Mouse (Mus musculus): Measurements from ENCODE around the gene Myl6b.

Gene Myl6b

DNA sequence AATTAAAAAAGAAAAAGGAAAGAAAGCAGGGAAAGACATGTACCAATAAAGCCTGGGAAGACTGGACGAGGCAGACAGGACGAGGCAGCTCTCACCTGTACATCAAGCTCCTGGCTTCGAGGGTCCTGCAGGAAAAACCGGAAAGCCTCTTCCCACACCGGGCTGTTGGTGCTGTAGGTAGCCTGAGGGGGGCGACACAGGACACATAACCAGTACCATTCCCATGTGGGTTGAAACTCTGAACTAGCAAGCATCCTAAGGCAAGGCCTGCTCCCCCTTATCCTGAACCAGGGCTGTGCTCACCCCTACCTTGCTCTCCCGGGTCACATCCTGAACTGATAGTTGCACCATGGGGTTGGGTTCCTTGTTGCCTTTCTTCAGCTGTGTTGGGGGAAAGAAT lies 20.3 kb upstream of the Myl6b start:
- DNase-seq (ENCODE audit: low spot score): no peak

DNA sequence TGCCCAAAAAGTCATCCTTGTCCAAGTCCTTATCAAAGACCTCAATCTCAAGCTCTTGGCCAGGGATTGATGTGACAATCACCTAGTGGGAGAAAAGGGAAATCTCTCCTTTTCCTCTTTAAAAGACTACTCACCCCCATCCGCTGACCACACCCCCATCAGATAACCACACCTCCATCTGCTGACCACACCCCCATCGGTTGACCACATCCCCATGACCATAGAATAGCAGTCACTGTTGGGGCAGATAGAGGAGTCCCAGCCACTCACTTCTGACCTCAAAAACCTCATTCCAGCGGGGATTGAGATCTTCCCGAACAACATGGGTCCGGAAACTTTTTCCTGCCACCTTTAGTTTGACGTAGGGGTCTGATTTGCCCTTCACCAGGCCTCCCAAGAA lies 18.2 kb upstream of the Myl6b start:
- no peak for DNase-seq (ENCODE audit: low spot score)

DNA sequence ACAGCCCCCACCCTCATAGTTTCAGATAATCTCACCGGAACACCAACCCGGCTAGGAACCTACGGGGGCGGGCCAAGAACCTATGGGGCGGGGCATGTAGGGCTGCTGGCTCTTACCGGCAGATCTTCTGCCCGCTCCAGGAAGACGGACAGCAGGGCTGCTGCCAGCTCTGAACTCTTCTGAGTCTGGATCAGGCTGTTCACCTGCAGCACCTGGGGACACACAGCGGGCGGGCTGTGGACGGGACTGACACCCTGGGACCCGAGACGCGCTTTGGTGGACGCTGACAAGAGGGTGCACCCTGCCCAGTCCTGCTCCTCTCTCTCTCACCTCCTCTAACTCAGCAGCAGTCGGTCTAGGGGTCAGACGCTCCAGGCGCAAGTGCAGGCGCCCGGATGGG lies 17.5 kb upstream of the Myl6b start:
- DNase-seq (ENCODE audit: low spot score): no peak

DNA sequence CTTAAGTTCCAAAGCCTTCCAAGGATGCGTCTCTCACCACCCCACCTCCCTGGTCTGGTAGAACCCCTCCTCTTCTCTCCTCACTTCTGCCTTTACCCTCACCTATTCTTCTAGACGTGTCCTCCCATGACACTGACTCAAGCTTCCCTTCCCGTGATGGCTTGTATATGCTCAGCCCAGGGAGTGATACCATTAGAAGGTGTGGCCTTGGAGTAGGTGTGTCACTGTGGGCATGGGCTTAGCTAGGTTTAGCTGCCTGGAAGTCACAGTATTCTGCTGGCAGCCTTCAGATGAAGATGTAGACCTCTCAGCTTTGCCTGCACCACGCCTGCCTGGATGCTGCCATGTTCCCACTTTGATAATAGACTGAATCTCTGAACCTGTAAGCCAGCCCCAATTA lies 16.6 kb upstream of the Myl6b start:
- DNase-seq (ENCODE audit: low spot score): no peak

DNA sequence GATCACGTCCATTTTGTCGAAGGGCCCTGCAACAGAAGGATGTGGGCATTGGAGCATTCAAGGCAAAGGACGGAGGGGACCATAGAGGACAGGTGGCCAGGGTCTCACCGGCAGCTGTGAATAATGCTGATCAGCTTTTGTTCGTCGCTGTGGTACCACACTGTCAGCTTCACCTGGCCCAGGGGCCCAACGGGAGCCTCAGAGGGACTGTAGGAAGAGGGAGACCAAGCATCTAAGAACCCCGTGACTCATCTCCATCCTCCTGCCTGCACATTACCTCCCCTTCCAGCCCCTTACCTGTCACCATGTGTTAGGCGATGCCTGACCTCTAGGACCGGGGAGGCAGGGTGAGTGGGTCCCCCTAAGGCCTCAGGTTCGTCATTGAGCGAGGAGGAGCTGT lies 13.3 kb upstream of the Myl6b start:
- DNase-seq (ENCODE audit: low spot score): no peak

DNA sequence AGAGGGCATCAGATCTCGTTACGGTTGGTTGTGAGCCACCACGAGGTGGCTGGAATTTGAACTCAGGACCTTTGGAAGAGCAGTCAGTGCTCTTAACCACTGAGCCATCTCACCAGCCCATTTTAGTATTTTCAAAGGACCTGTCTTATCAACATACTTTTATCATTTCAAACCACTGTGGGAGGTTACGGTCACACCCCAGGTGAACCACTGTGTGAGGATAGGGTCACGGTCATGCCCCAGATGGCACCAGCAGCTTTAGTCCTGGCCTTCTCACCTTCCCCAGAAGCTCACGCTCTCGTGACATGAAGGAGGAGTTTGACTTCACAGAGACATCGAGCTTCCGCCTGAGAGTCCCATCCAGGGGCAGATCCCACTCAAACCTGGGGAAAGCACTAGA lies 12.7 kb upstream of the Myl6b start:
- DNase-seq (ENCODE audit: low spot score): no peak

DNA sequence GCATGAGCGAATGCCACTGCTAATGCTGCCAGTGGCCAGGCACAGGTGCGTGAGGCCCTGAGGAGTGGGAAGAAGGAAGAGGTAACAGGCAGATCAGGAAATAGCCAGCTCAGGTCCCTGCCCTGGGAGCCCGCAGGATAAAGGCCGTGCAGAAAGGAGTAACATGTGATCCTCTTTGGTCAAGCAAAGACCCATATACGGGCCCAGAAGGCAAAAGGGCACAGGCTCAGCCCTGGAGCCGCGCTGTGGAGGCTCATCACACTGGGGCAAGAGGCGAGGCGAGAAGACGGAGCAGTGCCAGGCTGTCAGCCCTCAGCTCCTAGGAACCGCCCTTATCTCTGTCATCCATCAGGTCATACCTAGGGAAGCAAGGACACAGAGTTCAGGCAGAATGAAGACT lies 11.8 kb upstream of the Myl6b start:
- DNase-seq (ENCODE audit: low spot score): no peak

DNA sequence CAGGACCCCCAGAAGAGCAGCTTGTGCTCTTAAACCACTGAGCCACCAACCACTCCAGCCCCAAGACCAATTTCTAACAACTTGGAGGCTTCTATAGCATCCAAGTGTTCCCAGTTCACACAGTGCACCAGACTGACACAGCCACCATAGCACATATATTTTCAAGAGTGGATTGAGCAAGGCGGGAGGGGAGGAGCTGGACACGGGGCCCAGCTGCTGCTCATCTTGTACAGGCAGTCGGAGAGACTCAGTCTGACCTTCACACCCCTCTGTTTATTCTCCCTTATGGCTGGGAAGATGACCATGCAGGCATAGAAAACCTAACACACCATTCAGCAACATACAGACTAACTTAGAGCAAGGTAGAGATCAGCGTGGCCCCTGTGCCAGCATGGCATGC lies 11.3 kb upstream of the Myl6b start:
- DNase-seq (ENCODE audit: low spot score): no peak

DNA sequence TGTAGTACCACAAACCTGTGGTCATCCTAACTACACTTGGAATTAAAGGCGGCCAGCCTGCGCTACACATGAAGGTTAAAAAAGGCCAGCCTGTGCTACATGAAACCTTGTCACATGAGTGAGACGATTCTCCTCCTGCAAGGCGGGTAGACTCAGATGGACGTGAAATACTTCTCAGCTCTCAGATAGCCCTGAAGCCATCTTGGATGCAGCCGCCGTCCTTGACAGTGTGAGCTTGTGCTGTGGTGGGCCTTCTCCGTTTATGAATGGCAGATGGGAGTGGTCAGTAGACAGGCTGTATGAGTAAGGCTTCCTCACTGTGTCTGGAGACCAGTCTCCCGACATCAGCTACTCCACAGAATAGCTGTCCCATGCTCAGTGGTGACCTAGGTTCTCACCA lies 10.7 kb upstream of the Myl6b start:
- no peak for DNase-seq (ENCODE audit: low spot score)

DNA sequence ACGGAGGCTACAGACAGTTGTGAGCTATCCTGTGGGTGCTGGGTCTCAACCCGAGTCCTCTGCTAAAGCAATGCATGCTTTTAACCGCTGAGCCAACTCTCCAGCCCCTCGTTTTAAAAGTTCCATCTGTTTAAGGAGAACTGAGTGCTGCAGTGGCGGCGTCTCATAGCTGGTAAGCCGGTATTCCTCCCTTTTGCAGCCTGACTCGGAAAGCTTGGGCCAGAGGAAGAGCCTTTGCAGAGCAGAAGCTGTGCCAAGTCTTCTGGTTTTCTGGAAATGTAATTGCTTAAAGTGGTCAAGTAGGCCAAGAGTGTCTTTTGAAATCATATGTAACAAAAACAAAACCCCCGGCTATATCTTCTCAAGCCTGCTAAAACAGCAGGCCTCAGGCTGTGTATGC lies 9.8 kb upstream of the Myl6b start:
- DNase-seq (ENCODE audit: low spot score): no peak

DNA sequence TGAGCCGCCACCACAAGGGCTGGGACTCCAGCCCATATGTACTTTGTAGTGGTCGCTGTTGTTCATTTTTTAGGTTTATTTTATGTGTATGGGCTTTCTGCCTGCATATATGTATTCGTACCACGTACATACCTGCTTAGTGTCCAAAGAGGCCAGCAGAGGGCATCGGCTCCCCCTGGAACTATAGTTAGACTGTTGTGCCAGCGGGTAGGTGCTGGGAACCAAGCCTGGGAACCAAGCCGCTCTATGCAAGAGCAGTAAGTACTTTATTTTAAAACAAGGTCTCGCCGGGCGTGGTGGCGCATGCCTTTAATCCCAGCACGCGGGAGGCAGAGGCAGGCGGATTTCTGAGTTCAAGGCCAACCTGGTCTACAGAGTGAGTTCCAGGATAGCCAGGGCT lies 7.5 kb upstream of the Myl6b start:
- DNase-seq (ENCODE audit: low spot score): no peak

DNA sequence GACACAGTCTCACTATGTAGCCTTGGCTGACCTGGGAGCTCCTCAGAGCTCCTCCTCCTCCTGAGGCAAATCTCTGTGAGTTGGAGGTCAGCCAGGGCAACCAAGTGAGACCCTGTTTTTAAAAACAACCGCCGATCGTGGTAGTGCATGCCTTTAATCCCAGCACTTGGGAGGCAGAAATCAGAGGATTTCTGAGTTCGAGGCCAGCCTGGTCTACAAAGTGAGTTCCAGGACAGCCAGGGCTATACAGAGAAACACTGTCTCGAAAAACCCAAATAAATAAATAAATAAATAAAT lies 6.8 kb upstream of the Myl6b start:
- DNase-seq (ENCODE audit: low spot score): peak; percentile 54

DNA sequence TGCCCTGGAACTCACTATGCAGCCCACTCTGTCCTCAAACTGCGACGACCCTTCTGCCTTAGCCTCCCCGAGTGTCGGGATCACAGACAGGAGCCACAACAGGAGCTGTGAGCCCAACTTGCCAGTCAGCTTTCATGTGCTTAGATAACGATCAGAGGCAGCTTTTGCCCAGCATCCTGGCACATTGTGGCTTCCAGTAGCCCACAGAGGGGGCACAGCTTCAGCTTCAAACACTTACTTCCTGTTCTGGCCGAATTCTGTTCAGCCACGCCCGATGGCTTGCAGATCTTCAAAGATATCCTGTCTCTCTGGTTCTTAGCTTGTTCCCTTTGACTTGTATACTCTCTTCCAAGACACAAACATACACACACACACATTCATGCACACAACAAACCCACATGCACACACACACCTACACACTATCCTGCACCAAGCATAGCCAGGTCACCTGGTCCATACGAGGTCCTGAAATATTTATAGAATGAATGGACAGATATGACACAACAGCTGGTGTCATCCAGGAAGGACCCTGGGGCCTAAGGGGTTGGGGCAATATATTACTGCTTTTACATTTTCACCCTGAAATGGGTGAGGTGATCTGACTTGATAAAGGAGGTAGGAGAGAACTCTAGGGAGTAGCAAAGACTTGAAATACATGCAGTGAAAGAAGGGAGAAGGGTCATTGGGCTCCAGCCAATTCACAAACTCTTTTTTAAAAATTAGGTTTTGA lies 6.3 kb upstream of the Myl6b start:
- DNase-seq (ENCODE audit: low spot score): no peak

DNA sequence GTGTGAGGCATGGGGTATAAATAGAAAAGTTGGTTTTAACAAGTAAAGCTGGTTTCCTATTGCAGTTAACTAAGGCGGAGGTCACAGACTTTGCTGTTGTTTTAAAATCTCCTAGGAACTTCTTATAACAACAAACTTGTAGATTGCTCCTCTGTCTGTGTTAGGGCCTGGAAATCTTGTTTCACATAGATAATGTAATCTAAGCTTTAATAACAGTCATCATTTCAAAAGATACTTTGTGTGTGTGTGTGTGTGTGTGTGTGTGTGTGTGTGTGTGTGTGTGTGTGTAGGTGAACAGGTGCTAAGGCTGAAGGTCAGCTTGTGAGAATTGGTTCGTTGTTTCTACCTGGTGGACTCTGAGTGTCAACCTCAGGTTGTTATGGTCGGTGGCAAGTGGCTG lies 5.5 kb upstream of the Myl6b start:
- no peak for DNase-seq (ENCODE audit: low spot score)

DNA sequence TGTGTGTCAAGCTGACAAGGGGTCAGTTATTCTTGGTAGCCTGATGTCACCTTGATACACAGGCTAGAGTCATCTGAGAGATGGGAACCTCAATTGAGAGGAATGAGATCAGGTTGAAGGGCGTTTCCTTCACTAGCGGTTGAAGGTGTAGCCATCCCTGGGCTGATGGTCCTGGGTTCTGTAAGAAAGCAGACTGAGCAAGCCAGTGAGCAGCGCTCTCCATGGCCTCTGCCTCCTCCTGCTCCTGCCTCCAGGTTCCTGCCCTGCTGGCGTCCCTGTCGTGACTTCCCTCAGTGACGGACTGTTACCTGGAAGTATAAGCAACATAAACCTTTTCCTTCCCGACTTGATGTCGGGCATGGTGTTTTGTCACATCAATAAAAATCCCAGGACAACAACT lies 5.0 kb upstream of the Myl6b start:
- no peak for DNase-seq (ENCODE audit: low spot score)

DNA sequence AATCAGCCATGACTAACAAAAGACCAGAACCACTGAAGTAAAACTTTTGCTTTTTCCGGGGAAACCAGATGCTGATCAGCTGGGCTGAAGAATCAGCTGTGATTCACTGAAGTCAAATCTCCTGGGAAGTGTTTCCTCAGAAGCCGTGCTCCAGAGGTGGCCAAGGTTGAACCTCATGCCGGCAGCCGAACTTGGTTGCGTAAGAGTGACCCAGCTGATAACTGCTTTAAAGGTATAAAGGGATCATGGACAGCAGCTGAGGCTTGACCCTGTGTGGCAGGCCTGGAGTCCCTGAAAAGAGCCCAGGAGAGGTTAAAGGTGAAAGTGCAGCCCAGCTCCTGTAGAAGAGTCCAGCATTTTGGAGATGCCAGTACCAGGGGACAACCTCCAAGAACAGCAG lies 3.9 kb upstream of the Myl6b start:
- no peak for DNase-seq (ENCODE audit: low spot score)

DNA sequence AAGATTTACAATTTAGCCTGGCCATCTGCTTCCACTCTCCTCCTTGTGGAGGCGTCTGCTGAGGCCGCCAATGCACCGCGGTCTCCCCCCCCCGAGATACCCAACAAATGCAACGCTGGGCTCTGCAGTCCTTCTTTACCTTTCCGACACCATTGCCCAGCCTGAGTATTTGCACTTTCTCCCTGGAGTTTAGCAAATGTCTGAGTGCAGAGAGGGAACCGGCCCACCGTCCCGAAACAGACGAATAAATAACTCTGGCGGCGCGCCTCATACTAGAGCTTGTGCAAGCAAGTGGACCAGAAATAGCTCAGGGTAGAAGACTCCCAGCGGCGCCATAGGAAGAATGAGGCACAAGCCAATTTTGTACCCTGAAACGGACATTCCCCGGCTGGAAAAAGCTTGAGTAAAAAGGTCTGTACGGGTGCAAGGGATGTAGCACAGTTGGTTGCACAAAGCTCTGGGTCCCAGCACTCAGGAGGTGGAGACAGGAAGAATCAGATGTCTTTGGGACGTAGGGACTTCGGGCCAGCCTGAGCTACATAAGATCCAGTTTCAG lies 709 bp upstream of the Myl6b start:
- no peak for DNase-seq (ENCODE audit: low spot score)

DNA sequence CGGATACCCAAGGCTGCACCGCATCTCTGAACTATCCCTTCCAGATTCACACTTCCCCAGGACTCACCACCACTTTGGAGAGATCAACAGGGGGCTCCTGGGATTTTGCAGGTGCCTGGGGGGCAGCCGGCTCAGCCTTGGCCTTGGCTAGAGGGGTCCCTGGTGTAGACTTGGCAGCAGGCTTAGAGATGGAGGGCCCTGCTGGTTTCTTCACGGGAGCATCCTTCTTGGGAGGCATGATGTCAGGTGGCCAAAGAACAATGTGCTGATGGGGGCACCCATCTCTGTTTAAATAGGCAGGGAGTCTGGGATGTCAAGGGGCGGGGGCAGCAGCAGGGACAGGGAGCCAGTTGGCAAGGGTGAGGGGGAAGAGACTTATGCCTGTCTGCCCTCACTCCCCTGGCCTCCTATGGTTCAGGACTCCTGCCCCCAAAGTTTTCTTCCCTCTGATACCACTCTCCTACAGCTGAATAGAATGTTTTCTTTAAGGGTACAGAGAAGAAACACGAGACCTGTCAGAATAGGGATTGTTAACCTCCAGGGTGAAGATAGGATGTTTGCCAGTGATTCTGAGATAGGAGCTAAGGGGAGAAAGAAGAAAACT lies 1.2 kb downstream of the Myl6b start:
- no peak for DNase-seq (ENCODE audit: low spot score)

DNA sequence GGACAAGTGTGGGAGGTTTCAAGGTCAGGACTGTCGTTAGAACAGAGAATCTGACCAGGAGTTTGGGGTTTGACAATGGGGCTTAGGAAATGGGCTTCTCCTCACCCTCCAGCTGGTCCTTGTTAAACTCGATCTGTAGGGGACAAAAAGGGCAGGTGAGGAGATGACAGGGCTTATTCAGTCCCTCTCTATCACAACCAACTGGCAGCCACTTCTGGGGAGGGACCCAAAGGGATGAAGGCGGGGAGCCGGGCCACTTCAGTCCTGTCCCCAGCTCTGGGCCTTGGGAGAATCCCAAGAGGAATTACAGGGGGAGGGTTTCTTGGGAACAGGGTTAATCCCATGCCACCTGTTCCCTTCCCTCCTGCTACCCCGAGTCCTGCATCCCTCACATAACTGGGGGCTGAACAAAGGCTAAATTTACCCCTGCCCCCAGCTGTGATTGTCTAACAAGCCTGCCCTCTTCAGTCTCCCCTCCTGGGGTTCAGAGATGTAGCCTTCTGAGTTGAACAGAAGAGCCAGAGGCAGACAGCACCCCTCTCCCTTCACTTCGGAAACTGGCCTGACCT lies 1.9 kb downstream of the Myl6b start:
- DNase-seq (ENCODE audit: low spot score): no peak

DNA sequence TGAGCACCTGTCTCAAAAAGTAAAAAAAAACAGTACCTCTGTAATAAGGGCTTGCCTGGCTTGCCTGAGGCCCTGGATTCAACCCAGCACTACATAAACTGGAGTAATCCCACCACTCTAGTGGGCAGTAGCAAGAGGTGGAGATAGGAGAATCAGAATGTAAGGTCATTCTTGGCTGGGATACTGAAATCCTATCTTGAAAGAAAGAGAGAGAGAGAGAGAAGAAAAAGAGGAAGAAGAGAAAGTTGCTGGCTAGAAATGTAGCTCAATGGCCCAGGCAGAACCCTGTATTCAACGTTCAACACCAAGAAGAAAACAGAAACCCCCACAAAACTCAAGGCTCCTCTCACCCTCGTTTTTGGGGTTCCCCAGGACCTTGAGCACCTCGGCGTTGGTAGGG lies 2.6 kb downstream of the Myl6b start:
- DNase-seq (ENCODE audit: low spot score): no peak

DNA sequence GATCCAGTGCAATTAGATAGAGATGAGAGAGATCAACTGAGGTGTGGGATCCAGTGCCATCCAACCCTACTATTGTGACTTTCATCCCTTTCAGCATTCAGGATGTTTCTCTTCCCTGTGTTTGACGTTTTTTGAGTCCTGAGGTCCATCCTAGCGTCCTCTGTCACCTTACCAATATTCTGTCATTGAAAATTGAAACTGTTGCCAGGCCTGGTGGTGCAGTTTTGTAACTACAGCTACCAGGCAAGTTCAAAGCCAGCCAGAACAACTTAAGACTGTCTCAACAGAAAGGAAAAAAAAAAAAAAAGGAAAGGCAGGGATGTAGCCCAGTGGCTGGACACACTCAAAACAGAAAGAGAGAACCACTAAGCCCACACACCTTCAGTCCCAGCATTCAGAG lies 3.2 kb downstream of the Myl6b start:
- DNase-seq (ENCODE audit: low spot score): no peak

DNA sequence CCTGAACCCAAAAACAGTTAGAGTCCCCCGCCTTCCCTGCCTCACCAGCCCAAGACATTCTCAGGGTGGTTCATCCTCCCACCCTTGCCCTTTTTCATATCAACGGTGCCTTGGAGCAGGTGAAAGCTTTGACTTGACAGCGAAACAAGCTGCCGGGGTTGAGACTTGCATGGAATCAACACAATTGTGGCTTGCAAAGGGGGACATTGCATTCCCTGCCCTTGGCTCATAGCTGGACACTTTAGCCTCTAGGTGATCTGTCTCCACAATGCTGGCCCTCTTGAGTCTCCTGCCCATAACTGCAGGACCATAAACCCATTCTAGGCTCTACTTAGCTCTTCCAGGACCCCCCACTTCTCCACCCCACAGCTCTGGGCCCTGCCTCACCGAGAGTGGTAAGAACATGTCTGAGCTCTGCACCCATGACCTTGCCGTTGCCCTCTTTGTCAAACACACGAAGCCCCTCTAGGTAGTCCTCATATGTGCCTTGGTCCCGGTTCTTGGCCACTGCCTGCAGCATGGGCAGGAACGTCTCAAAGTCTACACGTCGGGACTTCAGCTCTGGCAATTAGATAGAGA lies 3.7 kb downstream of the Myl6b start:
- DNase-seq (ENCODE audit: low spot score): no peak

Measured in ovary, adult 18-20 months (tissue).